Mouse (Mus musculus) embryonic facial prominence, embryonic 14.5 days (tissue): ENCODE measurements at regions not wholly inside any gene's neighbourhood (a gene's known extent, or its start where the extent isn't known, plus 50 kb on each side); places are given as distances from the start of the nearest gene placed in this dataset.
A peak's percentile ranks its signal among the peaks of the same experiment; 100 is the strongest.

ENCODE experiments used
- ATAC-seq: fragments of 200-750 bp; cut with Nextera tagmentation; 2 replicates; pipeline ENCODE4 v1.8.0; 2017; ENCODE audit warnings: low read depth, moderate number of reproducible peaks, moderate TSS enrichment
- DNase-seq: peaks from one replicate; pipeline ENCODE4 v3.0.0-alpha.2; 2015; ENCODE audit warnings: low spot score
- H3K27ac ChIP-seq: fragments of 300-500 bp; sonication (generic); replicated peaks from 2 replicates; pipeline ENCODE4 v1.5.1; 2014; ENCODE audit warnings: low read depth, mild to moderate bottlenecking, low read length, moderate library complexity
- H3K27me3 ChIP-seq: fragments of 300-500 bp; sonication (generic); replicated peaks from 2 replicates; pipeline ENCODE4 v1.6.1; 2014; ENCODE audit warnings: low read length; ENCODE audit not compliant: control insufficient read depth, insufficient read depth
- H3K36me3 ChIP-seq: fragments of 300-500 bp; sonication (generic); 2 replicates; pipeline ENCODE4 v1.6.1; 2014; ENCODE audit warnings: low read length, mixed read lengths; ENCODE audit not compliant: control insufficient read depth, insufficient read depth
- H3K4me1 ChIP-seq: fragments of 300-500 bp; sonication (generic); 2 replicates; pipeline ENCODE4 v1.6.1; 2014; ENCODE audit warnings: antibody characterized with exemption, low read length; ENCODE audit not compliant: control insufficient read depth, insufficient read depth
- H3K4me2 ChIP-seq: fragments of 300-500 bp; sonication (generic); 2 replicates; pipeline ENCODE4 v1.6.1; 2014; ENCODE audit warnings: low read depth, mild to moderate bottlenecking, low read length, moderate library complexity, mixed read lengths
- H3K4me3 ChIP-seq: fragments of 300-500 bp; sonication (generic); 2 replicates; pipeline ENCODE4 v1.5.1; 2014; ENCODE audit warnings: low read depth, mild to moderate bottlenecking, low read length
- H3K9ac ChIP-seq: fragments of 300-500 bp; sonication (generic); 2 replicates; pipeline ENCODE4 v1.6.1; 2014; ENCODE audit warnings: low read depth, mild to moderate bottlenecking, low read length, moderate library complexity, mixed read lengths
- H3K9me3 ChIP-seq: fragments of 300-500 bp; sonication (generic); 2 replicates; pipeline ENCODE4 v1.6.1; 2016; ENCODE audit warnings: low read length; ENCODE audit not compliant: control insufficient read depth
- WGBS: fragments of 180-500 bp; shearing (Covaris S2); extraction: QIAGEN DNeasy Blood & Tissue Kit; methylation state at CpG from one replicate; pipeline ENCODE4 v1.1.7; 2014; 5-methylcytosine and 5-hydroxymethylcytosine counted together

- Histone ChIP-seq H3K4me1 (0 out of 2 replicates have a peak, but pooled peaks cover 2% of the 10 kb centered on the region), H3K27me3 (no peaks in the 10 kb centered on the region), H3K9me3 (no peaks in the 10 kb centered on the region), H3K4me3 (no peak overlapping the region), H3K36me3 (no peaks in the 10 kb centered on the region), H3K4me2 (no peak overlapping the region), H3K27ac (no peak overlapping the region), H3K9ac (no peak overlapping the region)
- WGBS, result 67% methylated on average over 7 of the region's 7 CpGs
- ATAC-seq, result no peak
- DNase-seq, result no peak
These were observed 98.1 kb upstream of the Pgrmc2 start for GRCm38 (mm10) chr3:41180911-41181310.

GRCm38 (mm10) chr3:41179037-41179880, 96.4 kb upstream of the Pgrmc2 start:
- ATAC-seq (no peak), DNase-seq (no peak)
- no peak overlapping the region for H3K4me2 ChIP-seq
- no peak overlapping the region for H3K9ac ChIP-seq
- no peak overlapping the region for H3K4me3 ChIP-seq
- H3K27me3 ChIP-seq, result no peaks in the 10 kb centered on the region
- no peaks in the 10 kb centered on the region for H3K9me3 ChIP-seq
- no peak overlapping the region for H3K27ac ChIP-seq
- no peaks in the 10 kb centered on the region for H3K36me3 ChIP-seq
- 69% methylated on average over 4 of the region's 4 CpGs for WGBS
- 0 out of 2 replicates have a peak, but pooled peaks cover 2% of the 10 kb centered on the region for H3K4me1 ChIP-seq

- Histone ChIP-seq H3K27me3 (no peaks in the 10 kb centered on the region), H3K27ac (no peak overlapping the region), H3K36me3 (no peaks in the 10 kb centered on the region), H3K9ac (no peak overlapping the region), H3K9me3 (no peaks in the 10 kb centered on the region), H3K4me1 (no peaks in the 10 kb centered on the region), H3K4me3 (no peak overlapping the region), H3K4me2 (no peak overlapping the region)
- ATAC-seq, result no peak
- no peak for DNase-seq
These were observed 94.3 kb upstream of the Pgrmc2 start for GRCm38 (mm10) chr3:41177124-41177523.

GRCm38 (mm10) chr3:41175356-41175755, 92.5 kb upstream of the Pgrmc2 start:
- no peak for DNase-seq
- 84% methylated on average over 3 of the region's 3 CpGs for WGBS

GRCm38 (mm10) chr3:41173561-41173960, 90.7 kb upstream of the Pgrmc2 start:
- 58% methylated on average over 6 of the region's 6 CpGs for WGBS
- Histone ChIP-seq H3K9me3 (no peaks in the 10 kb centered on the region), H3K4me3 (no peak overlapping the region), H3K4me1 (no peaks in the 10 kb centered on the region), H3K36me3 (no peaks in the 10 kb centered on the region), H3K4me2 (no peak overlapping the region), H3K27ac (no peak overlapping the region), H3K9ac (no peak overlapping the region), H3K27me3 (no peaks in the 10 kb centered on the region)
- DNase-seq (no peak), ATAC-seq (no peak)

More at GRCm38 (mm10) chr3:41175356-41175755, 92.5 kb upstream of the Pgrmc2 start:
- Histone ChIP-seq H3K4me1 (no peaks in the 10 kb centered on the region), H3K27ac (no peak overlapping the region), H3K9me3 (no peaks in the 10 kb centered on the region), H3K36me3 (no peaks in the 10 kb centered on the region), H3K4me2 (no peak overlapping the region), H3K27me3 (no peaks in the 10 kb centered on the region), H3K9ac (no peak overlapping the region), H3K4me3 (no peak overlapping the region)
- ATAC-seq, result no peak

- ATAC-seq (no peak), DNase-seq (peak; percentile 50)
- H3K4me2 ChIP-seq, result no peak overlapping the region
- no peak overlapping the region for H3K9ac ChIP-seq
- H3K9me3 ChIP-seq, result no peaks in the 10 kb centered on the region
- no peak overlapping the region for H3K4me3 ChIP-seq
- no peak overlapping the region for H3K27ac ChIP-seq
- no peaks in the 10 kb centered on the region for H3K4me1 ChIP-seq
- WGBS, result 51% methylated on average over 11 of the region's 11 CpGs
- H3K36me3 ChIP-seq, result no peaks in the 10 kb centered on the region
- no peaks in the 10 kb centered on the region for H3K27me3 ChIP-seq
These were observed 89.7 kb upstream of the Pgrmc2 start for GRCm38 (mm10) chr3:41172306-41173215.

- Histone ChIP-seq H3K9ac (no peak overlapping the region), H3K4me1 (no peaks in the 10 kb centered on the region), H3K27me3 (no peaks in the 10 kb centered on the region), H3K36me3 (no peaks in the 10 kb centered on the region), H3K9me3 (no peaks in the 10 kb centered on the region), H3K27ac (no peak overlapping the region), H3K4me3 (no peak overlapping the region), H3K4me2 (no peak overlapping the region)
- DNase-seq, result no peak
- WGBS, result 99% methylated on average over 4 of the region's 4 CpGs
- ATAC-seq, result no peak
These were observed 88.9 kb upstream of the Pgrmc2 start for GRCm38 (mm10) chr3:41171772-41172171.

GRCm38 (mm10) chr3:41171310-41171709, 88.5 kb upstream of the Pgrmc2 start:
- Histone ChIP-seq H3K36me3 (no peaks in the 10 kb centered on the region), H3K27ac (no peak overlapping the region), H3K9me3 (no peaks in the 10 kb centered on the region), H3K4me1 (no peaks in the 10 kb centered on the region), H3K27me3 (no peaks in the 10 kb centered on the region), H3K4me2 (no peak overlapping the region), H3K9ac (no peak overlapping the region), H3K4me3 (no peak overlapping the region)
- DNase-seq, result no peak
- 83% methylated on average over 4 of the region's 4 CpGs for WGBS
- ATAC-seq, result no peak
